Mouse (Mus musculus) small intestine, adult 2 months (tissue): ENCODE measurements around the gene Vmn1r1.

Experiments
- CTCF ChIP-seq: fragments of 200-500 bp; IDR thresholded peaks from 2 replicates; pipeline ENCODE4 v1.5.1; 2012; ENCODE audit warnings: low read depth, mild to moderate bottlenecking, control low read depth, inconsistent platforms, low read length, moderate library complexity, mixed read lengths; ENCODE audit not compliant: insufficient replicate concordance, insufficient read length; ENCODE audit errors: extremely low read depth
- POLR2A ChIP-seq: fragments of 200-500 bp; IDR thresholded peaks from 2 replicates; pipeline ENCODE4 v1.6.1; 2012; ENCODE audit warnings: low read depth, mild to moderate bottlenecking, control low read depth, inconsistent platforms, low read length, moderate library complexity

DNA sequence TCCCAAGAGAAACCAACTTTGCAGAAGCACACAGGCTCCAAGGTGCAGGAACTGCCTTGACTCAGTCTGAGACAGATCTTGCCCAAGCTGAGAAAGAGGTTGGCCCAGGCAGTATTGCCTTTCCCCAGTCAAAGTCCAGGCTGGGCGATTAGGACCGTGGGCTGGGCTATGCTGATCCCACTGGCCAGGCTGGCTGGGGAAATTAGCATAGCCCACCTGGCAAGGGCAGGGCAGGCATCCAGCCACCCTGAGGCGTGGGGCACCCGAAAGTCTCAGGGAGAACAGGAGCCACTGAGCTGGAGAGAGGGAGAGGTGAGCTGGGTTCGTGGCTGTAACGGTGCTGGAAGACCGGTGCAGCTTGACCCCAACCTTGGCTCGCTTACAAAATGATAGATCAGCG lies 24.3 kb downstream of the Vmn1r1 start:
- TF ChIP-seq POLR2A = no peak
- TF ChIP-seq CTCF = no peak
